16 mouse cellular contexts compared by ENCODE assay signal in genomic region chr15:12652336-12653031, GRCm38 (mm10).
DNase-seq lines count a peak whose midpoint lies in the region; ATAC-seq and TF ChIP-seq lines count a peak whose summit lies in the region.
"Had no signal": no experiment of that assay in that cellular context is flagged by ENCODE, and none has a peak within 500 bp of the region (broad histone marks: within the 10 kb centered on the region; RNA-seq: fewer than 3 reads in every experiment).

No protein-coding gene starts in this region.

- H3K27me3 ChIP-seq in kidney, adult 2 months (replicated peaks; ENCODE audit: control insufficient read depth, insufficient read depth, low read length): no peaks in the 10 kb centered on the region
- H3K27me3 ChIP-seq in heart, embryonic 15.5 days: no peaks in the 10 kb centered on the region
- H3K27me3 ChIP-seq in midbrain, embryonic 11.5 days (ENCODE audit: control insufficient read depth, insufficient read depth, low read length): no peaks in the 10 kb centered on the region
- H3K27me3 ChIP-seq: liver, embryonic 15.5 days had no signal

- 57% methylated on average over 15 of the region's 15 CpGs for whole genome bisulfite sequencing in kidney, adult 2 months
- 62% methylated on average over 15 of the region's 15 CpGs for WGBS in heart, embryonic 15.5 days
- 78% methylated on average over 15 of the region's 15 CpGs for WGBS in midbrain, embryonic 11.5 days

- peak overlapping the region; percentile 45 for H3K4me2 ChIP-seq in heart, embryonic 15.5 days
- no peak overlapping the region for H3K4me2 ChIP-seq in midbrain, embryonic 11.5 days
- H3K4me2 ChIP-seq: hindbrain, embryonic 14.5 days; liver, embryonic 15.5 days had no signal

- TF ChIP-seq POLR2A in kidney, adult 2 months (IDR thresholded peaks at IDR 0.05; ENCODE audit: low read depth, low read length): no peak

- H3K9me3 ChIP-seq in heart, embryonic 15.5 days (replicated peaks): no peaks in the 10 kb centered on the region
- no peaks in the 10 kb centered on the region for H3K9me3 ChIP-seq in midbrain, embryonic 11.5 days (ENCODE audit: control insufficient read depth, low read length)
- H3K9me3 ChIP-seq: liver, embryonic 15.5 days had no signal

- H3K4me1 ChIP-seq in kidney, adult 2 months (ENCODE audit: control insufficient read depth, insufficient read depth, low read length): peaks cover 9% of the 10 kb centered on the region; the same call in 1 of the 2 replicates
- H3K4me1 ChIP-seq in heart, embryonic 15.5 days (replicated peaks): peaks cover 21% of the 10 kb centered on the region
- H3K4me1 ChIP-seq in midbrain, embryonic 11.5 days (ENCODE audit: control insufficient read depth, insufficient read depth, low read length): peaks cover 5% of the 10 kb centered on the region; the same call in 1 of the 2 replicates
- H3K4me1 ChIP-seq: liver, embryonic 15.5 days had no signal

- H3K36me3 ChIP-seq in kidney, adult 2 months (ENCODE audit: control insufficient read depth, insufficient read depth, low read length): no peaks in the 10 kb centered on the region
- no peaks in the 10 kb centered on the region for H3K36me3 ChIP-seq in heart, embryonic 15.5 days
- no peaks in the 10 kb centered on the region for H3K36me3 ChIP-seq in midbrain, embryonic 11.5 days (ENCODE audit: control insufficient read depth, insufficient read depth, low read length)
- H3K36me3 ChIP-seq: liver, embryonic 15.5 days had no signal

- H3K4me3 ChIP-seq in kidney, adult 2 months (ENCODE audit: insufficient read depth, low read depth, low read length): no peak overlapping the region
- H3K4me3 ChIP-seq in heart, embryonic 15.5 days: no peak overlapping the region
- H3K4me3 ChIP-seq in midbrain, embryonic 11.5 days (ENCODE audit: low read depth, low read length): no peak overlapping the region
- H3K4me3 ChIP-seq: liver, embryonic 15.5 days had no signal

- no peak for TF ChIP-seq CTCF in kidney, adult 2 months (conservative IDR thresholded peaks at IDR 0.05; ENCODE audit: insufficient read depth, insufficient read length, low read depth, low read length)

- no peak for ATAC-seq in heart, embryonic 15.5 days (replicated peaks; ENCODE audit: insufficient number of reproducible peaks, insufficient read depth, low FRiP score, low read depth)
- ATAC-seq in midbrain, embryonic 11.5 days (ENCODE audit: low FRiP score): no peak
- ATAC-seq: CD4-positive, CD25-positive, alpha-beta regulatory T cell, adult 4 months; forebrain, embryonic 16.5 days; midbrain, embryonic 16.5 days; Patski had no signal

- DNase-seq in kidney, adult 2 months: peak; percentile 31
- no peak for DNase-seq in kidney, adult 8-10 months
- DNase-seq in R1 (ENCODE audit: low read depth, low spot score): peak; percentile 35
- peak; percentile 34 for DNase-seq in retina, postnatal 1 day
- DNase-seq in midbrain, embryonic 11.5 days (ENCODE audit: low spot score, missing footprints): no peak
- no peak for DNase-seq in T-cell, adult 2 months (ENCODE audit: low spot score)
- DNase-seq: adrenal gland, postnatal 10 days; thymus, postnatal 36 days had no signal

- H3K27ac ChIP-seq in kidney, adult 2 months (ENCODE audit: insufficient read depth, low read depth, low read length): no peak overlapping the region
- H3K27ac ChIP-seq in heart, embryonic 15.5 days: peak overlapping the region; percentile 73
- no peak overlapping the region for H3K27ac ChIP-seq in midbrain, embryonic 11.5 days (ENCODE audit: low read depth, low read length)
- H3K27ac ChIP-seq: hindbrain, embryonic 14.5 days; liver, embryonic 15.5 days; macrophage had no signal

- no peak overlapping the region for H3K9ac ChIP-seq in heart, embryonic 15.5 days
- H3K9ac ChIP-seq in midbrain, embryonic 11.5 days (ENCODE audit: low read length): no peak overlapping the region
- H3K9ac ChIP-seq: hindbrain, embryonic 14.5 days; liver, embryonic 15.5 days had no signal

Comparison
In these comparisons a context has a peak if more than half of its experiments do, and no peak if none do; other contexts are left out.
1. DNase-seq: peak in kidney, adult 2 months (single experiment), R1 (single experiment) and retina, postnatal 1 day (single experiment); none in kidney, adult 8-10 months (0 of 2), midbrain, embryonic 11.5 days (single experiment) and T-cell, adult 2 months (single experiment).